Mouse (Mus musculus) heart, embryonic 14.5 days (tissue): Measurements from ENCODE around the gene Zfp672. TPM values are rescaled to one million over a fixed set of nuclear protein-coding genes. Genes with fewer than 3 reads are reported as not detected.

Source experiments
- ATAC-seq: fragments of 200-750 bp; cut with Nextera tagmentation; 2 replicates; pipeline ENCODE4 v1.8.0; 2017; ENCODE audit warnings: low read depth, moderate TSS enrichment; ENCODE audit not compliant: insufficient number of reproducible peaks, insufficient read depth, low FRiP score
- H3K27ac ChIP-seq, 2 experiments: fragments of 200-500 bp in 1 of 2; fragments of 300-500 bp in 1 of 2; sonication (generic) in 1 of 2; replicated peaks in 1 of 2; 2 replicates each; pipeline ENCODE4 v1.5.1; 2012 to 2014; ENCODE audit warnings: low read depth in 2 of 2, low read length in 2 of 2, control low read depth in 1 of 2, mild to moderate bottlenecking in 1 of 2, mixed read lengths in 1 of 2; ENCODE audit not compliant: control insufficient read depth in 1 of 2, insufficient read depth in 1 of 2
- H3K27me3 ChIP-seq: fragments of 300-500 bp; sonication (generic); 2 replicates; pipeline ENCODE4 v1.6.1; 2014; ENCODE audit warnings: mild to moderate bottlenecking, low read length, control low read depth; ENCODE audit not compliant: control insufficient read depth, insufficient read depth
- H3K36me3 ChIP-seq: fragments of 300-500 bp; sonication (generic); 2 replicates; pipeline ENCODE4 v1.6.1; 2014; ENCODE audit warnings: mild to moderate bottlenecking, control low read depth, low read length, mixed read lengths; ENCODE audit not compliant: control insufficient read depth, insufficient read depth
- H3K4me1 ChIP-seq, 2 experiments: fragments of 200-500 bp in 1 of 2; fragments of 300-500 bp in 1 of 2; sonication (generic) in 1 of 2; 2 replicates each; pipeline ENCODE4 v1.6.1; 2012 to 2014; ENCODE audit warnings: low read length in 2 of 2, control low read depth in 1 of 2, mixed read lengths in 1 of 2; ENCODE audit not compliant: control insufficient read depth in 2 of 2, insufficient read depth in 2 of 2
- H3K4me2 ChIP-seq: fragments of 300-500 bp; sonication (generic); 2 replicates; pipeline ENCODE4 v1.6.1; 2014; ENCODE audit warnings: mild to moderate bottlenecking, low read length
- H3K4me3 ChIP-seq, 2 experiments: fragments of 200-500 bp in 1 of 2; fragments of 300-500 bp in 1 of 2; sonication (generic) in 1 of 2; 2 replicates each; pipeline ENCODE4 v1.5.1; 2012 to 2014; ENCODE audit warnings: low read length in 2 of 2, mild to moderate bottlenecking in 2 of 2, control low read depth in 1 of 2, low read depth in 1 of 2, moderate library complexity in 1 of 2; ENCODE audit not compliant: control insufficient read depth in 1 of 2, insufficient read depth in 1 of 2
- H3K9ac ChIP-seq: fragments of 300-500 bp; sonication (generic); 2 replicates; pipeline ENCODE4 v1.6.1; 2014; ENCODE audit warnings: mild to moderate bottlenecking, low read length
- H3K9me3 ChIP-seq: fragments of 300-500 bp; sonication (generic); 2 replicates; pipeline ENCODE4 v1.6.1; 2016; ENCODE audit warnings: low read length, control low read depth; ENCODE audit not compliant: control insufficient read depth
- WGBS: fragments of 180-500 bp; shearing (Covaris S2); extraction: QIAGEN DNeasy Blood & Tissue Kit; methylation state at CpG from one replicate; pipeline ENCODE4 v1.1.7; 2014; 5-methylcytosine and 5-hydroxymethylcytosine counted together
- polyA plus RNA-seq: library from polyadenylated mRNA; unstranded; fragments of >200 nt; fragmentation: Nextera tagmentation; extraction: Ambion mirVana; gene quantifications from 2 replicates; pipeline ENCODE4 v1.2.1, GENCODE M21; 2014

Zfp672 gene
- polyA plus RNA-seq, 1 experiment from 2014 or later = 33.9 TPM

DNA sequence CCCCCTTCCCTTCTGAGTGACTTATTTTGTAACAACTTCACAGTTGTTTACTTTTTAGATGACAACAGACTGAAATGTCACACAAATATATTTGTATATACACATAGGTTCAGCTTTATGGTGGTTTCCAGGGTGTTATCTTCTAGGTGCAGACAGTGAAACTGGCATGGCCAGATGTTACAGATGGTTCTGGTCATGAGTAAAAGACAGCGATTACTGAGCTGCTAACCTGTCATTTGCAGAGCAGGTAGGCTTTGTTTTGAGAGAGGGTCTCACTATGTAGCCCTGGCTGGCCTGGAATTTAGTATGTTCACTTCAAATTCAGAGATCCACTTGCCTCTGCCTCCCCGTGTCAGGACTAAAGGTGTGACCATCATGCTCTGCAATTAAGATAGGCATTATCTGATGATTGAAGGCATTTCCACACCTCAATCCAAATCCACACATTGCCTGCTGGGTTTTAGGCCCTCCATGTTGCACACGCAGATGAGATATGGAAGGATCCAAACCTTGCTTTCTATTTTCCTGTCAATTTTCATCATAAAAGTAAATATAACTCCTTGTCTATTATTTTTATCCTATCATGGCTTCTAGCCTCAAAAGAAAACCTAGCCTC, 5.4 kb downstream of the Zfp672 start:
- H3K4me2 ChIP-seq = no peak overlapping the region
- no peak overlapping the region for H3K4me3 ChIP-seq
- peaks cover 30% of the 10 kb centered on the region for H3K36me3 ChIP-seq
- 80% methylated on average over 3 of the region's 3 CpGs for WGBS
- H3K9ac ChIP-seq = no peak overlapping the region
- ATAC-seq = no peak
- H3K27me3 ChIP-seq = no peaks in the 10 kb centered on the region
- no peaks in the 10 kb centered on the region for H3K9me3 ChIP-seq
- no peak overlapping the region for H3K27ac ChIP-seq
- peaks cover 6 to 23% of the 10 kb centered on the region in 2 experiments for H3K4me1 ChIP-seq

DNA sequence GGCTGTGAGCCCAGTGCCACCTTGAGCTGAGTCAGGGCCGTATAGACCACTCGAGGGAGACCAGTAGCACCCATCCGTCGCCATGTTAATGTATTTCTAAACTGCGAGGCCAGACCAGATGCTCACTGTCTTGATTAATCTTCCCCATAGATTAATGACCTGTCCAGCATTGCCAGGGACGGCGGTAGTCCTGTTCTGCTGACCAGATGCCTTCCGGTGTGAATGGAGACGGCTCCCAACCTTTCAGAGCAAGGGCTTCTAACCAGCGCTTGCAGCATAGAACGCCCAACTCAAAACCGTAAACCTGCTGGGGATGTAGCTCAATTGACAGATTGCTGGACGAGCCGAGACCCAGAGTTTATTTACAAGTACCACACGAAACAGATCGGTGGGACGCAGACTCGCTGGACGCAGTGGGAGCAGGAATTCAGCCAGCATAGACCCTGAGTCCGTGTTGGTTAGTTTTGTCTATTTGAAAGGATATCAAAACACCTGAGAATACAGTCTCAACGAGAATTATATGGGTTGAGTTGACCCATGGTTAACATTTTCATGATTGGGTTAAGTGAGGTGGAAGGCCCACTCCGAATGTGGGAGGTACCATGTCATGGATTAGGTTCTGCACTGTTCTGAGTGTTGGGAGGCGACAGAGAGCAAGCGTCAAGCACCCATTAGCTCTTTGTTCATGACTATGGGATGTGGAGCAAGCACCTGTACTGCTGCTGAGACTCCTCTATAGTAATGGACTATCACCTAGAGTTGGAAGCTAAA, 6.4 kb downstream of the Zfp672 start:
- Histone ChIP-seq H3K27ac (peak overlapping the region; percentile 81 to 97), H3K4me2 (peak overlapping the region; percentile 97), H3K4me3 (peak overlapping the region; percentile 66 to 67), H3K9me3 (no peaks in the 10 kb centered on the region), H3K9ac (peak overlapping the region; percentile 83), H3K36me3 (peaks cover 39% of the 10 kb centered on the region), H3K4me1 (peaks cover 5 to 15% of the 10 kb centered on the region in 2 experiments; a peak in 3 of 4 replicates), H3K27me3 (no peaks in the 10 kb centered on the region)
- 0 out of 2 replicates have a peak, but pooled peaks have one; percentile 1 for ATAC-seq
- WGBS = 13% methylated on average over 24 of the region's 24 CpGs

GRCm38 (mm10) chr11:58322824-58323569, 7.1 kb downstream of the Zfp672 start:
- Histone ChIP-seq H3K36me3 (peaks cover 47% of the 10 kb centered on the region), H3K9me3 (no peaks in the 10 kb centered on the region), H3K9ac (peak overlapping the region; percentile 83), H3K4me2 (peak overlapping the region; percentile 97), H3K27me3 (no peaks in the 10 kb centered on the region), H3K4me1 (peaks cover 5 to 15% of the 10 kb centered on the region in 2 experiments; a peak in 3 of 4 replicates), H3K4me3 (peak overlapping the region; percentile 66 to 67), H3K27ac (peak overlapping the region; percentile 92 to 97)
- WGBS = under 1% methylated on average over 60 of the region's 63 CpGs
- peak; percentile 98 for ATAC-seq

DNA sequence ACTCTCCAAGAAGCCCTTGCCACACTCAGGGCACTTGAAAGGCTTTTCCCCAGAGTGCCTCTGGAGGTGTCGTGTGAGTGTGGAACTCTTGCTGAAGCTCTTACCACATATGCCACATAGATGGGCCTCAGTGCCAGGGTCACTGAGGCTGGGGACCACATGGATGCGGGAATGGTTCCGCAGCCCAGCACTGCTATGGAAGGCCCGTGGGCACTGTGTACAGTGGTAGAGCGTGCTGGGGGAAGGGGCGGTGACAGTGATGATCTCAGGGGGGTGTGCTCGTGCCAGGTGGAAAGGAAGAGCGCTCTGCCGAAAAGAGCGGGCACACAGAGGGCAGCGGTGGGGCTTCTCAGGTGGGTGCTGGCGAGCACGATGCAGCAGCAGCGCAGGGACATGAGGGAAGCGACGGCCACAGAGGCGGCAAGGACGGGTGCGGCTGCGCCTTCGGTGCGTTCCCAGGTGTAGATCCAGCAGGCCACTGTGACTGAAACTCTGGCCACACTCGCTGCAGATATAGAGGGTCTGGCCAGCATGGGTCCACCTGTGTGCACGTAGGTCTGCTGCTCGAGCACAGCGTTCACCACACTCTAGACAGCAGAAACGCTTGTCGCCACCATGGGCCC, 13.3 kb downstream of the Zfp672 start:
- Histone ChIP-seq H3K27me3 (no peaks in the 10 kb centered on the region), H3K27ac (no peak overlapping the region), H3K9me3 (no peaks in the 10 kb centered on the region), H3K36me3 (peaks cover 63% of the 10 kb centered on the region), H3K9ac (no peak overlapping the region), H3K4me1 (peaks cover 0 to 4% of the 10 kb centered on the region in 2 experiments; a peak in 2 of 4 replicates), H3K4me3 (no peak overlapping the region), H3K4me2 (no peak overlapping the region)
- WGBS = 74% methylated on average over 28 of the region's 28 CpGs
- no peak for ATAC-seq

DNA sequence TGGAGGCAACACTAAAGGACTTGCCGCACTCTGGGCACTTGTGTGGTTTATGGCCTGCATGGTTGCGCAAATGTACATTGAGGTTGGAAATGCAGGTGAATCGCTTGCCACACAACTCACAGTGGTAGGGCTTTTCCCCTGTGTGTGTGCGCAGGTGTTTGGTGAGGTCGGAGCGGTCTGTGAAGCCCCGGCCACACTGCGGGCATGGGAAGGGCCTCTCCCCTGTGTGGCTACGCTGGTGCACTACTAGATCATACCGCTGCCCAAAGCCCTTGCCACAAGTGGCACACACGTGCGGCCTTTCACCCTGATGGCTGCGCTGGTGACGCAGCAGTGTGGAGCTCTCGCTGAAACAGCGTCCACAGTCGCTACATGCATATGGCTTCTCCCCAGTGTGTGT, 13.8 kb downstream of the Zfp672 start:
- peaks cover 63% of the 10 kb centered on the region for H3K36me3 ChIP-seq
- WGBS = 80% methylated on average over 17 of the region's 17 CpGs
- H3K4me2 ChIP-seq = no peak overlapping the region
- H3K4me3 ChIP-seq = no peak overlapping the region
- ATAC-seq = no peak
- no peak overlapping the region for H3K9ac ChIP-seq
- no peaks in the 10 kb centered on the region for H3K9me3 ChIP-seq
- H3K27me3 ChIP-seq = no peaks in the 10 kb centered on the region
- no peak overlapping the region for H3K27ac ChIP-seq
- H3K4me1 ChIP-seq = no peaks in the 10 kb centered on the region

GRCm38 (mm10) chr11:58315536-58316168, 14.5 kb downstream of the Zfp672 start:
- Histone ChIP-seq H3K4me2 (no peak overlapping the region), H3K36me3 (peaks cover 60% of the 10 kb centered on the region), H3K27ac (no peak overlapping the region), H3K9me3 (no peaks in the 10 kb centered on the region), H3K4me1 (no peaks in the 10 kb centered on the region), H3K9ac (no peak overlapping the region), H3K4me3 (no peak overlapping the region), H3K27me3 (no peaks in the 10 kb centered on the region)
- 92% methylated on average over 5 of the region's 5 CpGs for WGBS
- no peak for ATAC-seq

DNA sequence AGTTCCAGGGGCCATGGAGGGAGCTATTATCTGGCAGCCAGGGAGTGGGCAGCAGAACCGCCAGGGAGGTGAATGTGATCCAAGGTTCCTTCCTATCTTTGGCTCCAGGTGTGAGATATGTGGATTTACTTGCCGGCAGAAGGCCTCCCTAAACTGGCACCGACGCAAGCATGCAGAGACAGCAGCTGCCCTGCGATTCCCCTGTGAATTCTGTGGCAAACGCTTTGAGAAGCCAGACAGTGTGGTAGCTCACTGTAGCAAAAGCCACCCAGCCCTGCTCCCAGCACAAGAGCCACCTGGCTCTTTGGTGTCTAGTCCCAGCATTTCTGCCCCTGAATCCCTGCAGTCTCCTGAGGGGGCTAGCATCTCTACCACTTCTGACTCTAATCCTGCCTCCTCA, 16.1 kb downstream of the Zfp672 start:
- WGBS = 74% methylated on average over 6 of the region's 6 CpGs
- Histone ChIP-seq H3K27ac (no peak overlapping the region), H3K36me3 (peaks cover 44% of the 10 kb centered on the region), H3K4me3 (no peak overlapping the region), H3K4me2 (no peak overlapping the region), H3K9ac (no peak overlapping the region), H3K27me3 (no peaks in the 10 kb centered on the region), H3K4me1 (no peaks in the 10 kb centered on the region), H3K9me3 (no peaks in the 10 kb centered on the region)
- no peak for ATAC-seq
